Mouse (Mus musculus): ENCODE results near the gene Arid3b. TPM values are rescaled to one million over a fixed set of nuclear protein-coding genes. Genes with fewer than 3 reads are reported as not detected.

Gene Arid3b
- polyA plus RNA-seq, 1 experiment: 93.0 TPM

DNA sequence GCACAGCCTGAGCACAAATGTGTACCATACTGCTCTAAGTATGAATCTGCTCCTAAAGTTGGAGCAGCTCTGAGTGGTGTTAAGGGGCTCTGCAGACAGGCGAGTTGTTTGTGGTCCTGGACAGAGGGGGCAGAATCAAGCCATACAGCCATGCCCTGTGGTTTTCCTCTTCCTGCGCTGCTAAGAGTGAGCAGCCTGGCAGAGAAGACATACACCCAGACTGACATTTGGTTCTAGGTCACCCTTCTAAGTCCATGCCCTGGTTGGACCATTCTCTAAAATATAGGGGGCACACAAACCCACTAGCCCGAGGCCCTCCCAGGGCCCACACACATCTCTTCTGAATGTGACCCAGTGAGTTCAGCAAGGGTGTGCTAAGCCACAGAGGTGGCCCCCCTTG is 46.9 kb downstream of the Arid3b start:
- no peak overlapping the region for H3K9ac ChIP-seq (ENCODE audit: low read depth, poor library complexity, severe bottlenecking)
- H3K4me3 ChIP-seq (ENCODE audit: low read depth, low read length): no peak overlapping the region
- TF ChIP-seq EP300 (IDR thresholded peaks at IDR 0.05; ENCODE audit: insufficient read depth, low read depth, low read length) (no peak), CTCF (IDR thresholded peaks at IDR 0.05; ENCODE audit: low read depth, low read length) (no peak), POLR2A (IDR thresholded peaks at IDR 0.05; ENCODE audit: insufficient read depth, low read length) (no peak)
- no peaks in the 10 kb centered on the region; the same call in 1 of the 2 replicates for H3K36me3 ChIP-seq (ENCODE audit: control insufficient read depth, insufficient read depth, low read length, poor library complexity, severe bottlenecking)
- no peaks in the 10 kb centered on the region for H3K27me3 ChIP-seq (ENCODE audit: control insufficient read depth, insufficient read depth, low read length, poor library complexity, severe bottlenecking)
- no peaks in the 10 kb centered on the region for H3K9me3 ChIP-seq (replicated peaks; ENCODE audit: control insufficient read depth, insufficient read depth, low read length, poor library complexity, severe bottlenecking)
- no peak overlapping the region for H3K27ac ChIP-seq (ENCODE audit: insufficient read depth, low read length)
- H3K4me1 ChIP-seq (ENCODE audit: control insufficient read depth, insufficient read depth, low read length): no peaks in the 10 kb centered on the region

DNA sequence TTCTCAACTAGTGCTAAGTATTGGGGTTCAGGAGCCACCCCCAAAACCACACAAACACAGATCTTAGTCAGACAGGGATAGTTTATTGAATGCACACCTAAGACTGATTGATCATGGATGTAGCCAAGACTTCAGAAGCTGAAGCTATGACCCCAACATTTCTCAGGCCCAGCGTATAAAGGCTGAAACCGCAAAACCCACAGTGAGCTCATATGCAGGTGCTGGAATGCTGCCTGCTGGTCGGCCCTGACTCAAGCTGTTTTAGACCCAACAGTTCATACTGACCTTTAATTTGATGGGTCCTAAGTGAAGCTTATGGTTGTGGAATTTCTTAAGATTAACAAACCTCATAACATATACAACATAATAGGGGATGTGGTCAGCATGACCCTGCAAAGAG is 53.9 kb downstream of the Arid3b start:
- no peak for TF ChIP-seq POLR2A (IDR thresholded peaks at IDR 0.05; ENCODE audit: insufficient read depth, low read length)
- TF ChIP-seq CTCF (IDR thresholded peaks at IDR 0.05; ENCODE audit: low read depth, low read length): no peak
- no peak for TF ChIP-seq EP300 (IDR thresholded peaks at IDR 0.05; ENCODE audit: insufficient read depth, low read depth, low read length)
- Histone ChIP-seq H3K36me3 (ENCODE audit: control insufficient read depth, insufficient read depth, low read length, poor library complexity, severe bottlenecking) (no peaks in the 10 kb centered on the region), H3K27me3 (ENCODE audit: control insufficient read depth, insufficient read depth, low read length, poor library complexity, severe bottlenecking) (no peaks in the 10 kb centered on the region)

DNA sequence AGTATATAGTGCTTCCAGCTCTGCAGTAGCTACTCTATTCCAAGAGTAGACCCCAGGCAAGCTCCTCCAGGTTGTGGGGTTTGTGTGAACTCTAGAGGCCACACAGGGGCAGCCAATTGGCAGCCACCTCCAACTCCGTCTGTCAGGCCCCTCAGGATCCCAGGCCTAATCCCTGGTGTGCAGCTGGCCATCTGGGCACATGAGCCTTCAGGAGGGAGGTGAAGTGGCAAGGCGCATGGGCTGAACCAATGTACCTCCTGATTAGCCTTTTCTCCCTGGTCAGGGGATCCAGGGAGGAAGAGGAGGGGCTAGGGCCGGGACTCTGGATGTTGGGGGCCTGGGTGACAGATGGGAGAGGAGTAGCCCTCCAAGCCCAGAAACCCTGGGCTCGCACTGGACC is 60.9 kb downstream of the Arid3b start:
- no peak overlapping the region for H3K27ac ChIP-seq (ENCODE audit: insufficient read depth, low read length)
- H3K4me1 ChIP-seq (ENCODE audit: control insufficient read depth, insufficient read depth, low read length): no peaks in the 10 kb centered on the region
- no peak overlapping the region for H3K9ac ChIP-seq (ENCODE audit: low read depth, poor library complexity, severe bottlenecking)
- no peak for TF ChIP-seq CTCF (IDR thresholded peaks at IDR 0.05; ENCODE audit: low read depth, low read length)
- no peak for TF ChIP-seq POLR2A (IDR thresholded peaks at IDR 0.05; ENCODE audit: insufficient read depth, low read length)
- TF ChIP-seq EP300 (IDR thresholded peaks at IDR 0.05; ENCODE audit: insufficient read depth, low read depth, low read length): no peak
- no peaks in the 10 kb centered on the region for H3K9me3 ChIP-seq (replicated peaks; ENCODE audit: control insufficient read depth, insufficient read depth, low read length, poor library complexity, severe bottlenecking)
- H3K27me3 ChIP-seq (ENCODE audit: control insufficient read depth, insufficient read depth, low read length, poor library complexity, severe bottlenecking): no peaks in the 10 kb centered on the region
- no peaks in the 10 kb centered on the region for H3K36me3 ChIP-seq (ENCODE audit: control insufficient read depth, insufficient read depth, low read length, poor library complexity, severe bottlenecking)
- no peak overlapping the region for H3K4me3 ChIP-seq (ENCODE audit: low read depth, low read length)

More for the DNA sequence above, 53.9 kb downstream of the Arid3b start:
- Histone ChIP-seq H3K4me3 (ENCODE audit: low read depth, low read length) (no peak overlapping the region), H3K4me1 (ENCODE audit: control insufficient read depth, insufficient read depth, low read length) (no peaks in the 10 kb centered on the region), H3K9ac (ENCODE audit: low read depth, poor library complexity, severe bottlenecking) (no peak overlapping the region), H3K27ac (ENCODE audit: insufficient read depth, low read length) (no peak overlapping the region), H3K9me3 (replicated peaks; ENCODE audit: control insufficient read depth, insufficient read depth, low read length, poor library complexity, severe bottlenecking) (no peaks in the 10 kb centered on the region)

DNA sequence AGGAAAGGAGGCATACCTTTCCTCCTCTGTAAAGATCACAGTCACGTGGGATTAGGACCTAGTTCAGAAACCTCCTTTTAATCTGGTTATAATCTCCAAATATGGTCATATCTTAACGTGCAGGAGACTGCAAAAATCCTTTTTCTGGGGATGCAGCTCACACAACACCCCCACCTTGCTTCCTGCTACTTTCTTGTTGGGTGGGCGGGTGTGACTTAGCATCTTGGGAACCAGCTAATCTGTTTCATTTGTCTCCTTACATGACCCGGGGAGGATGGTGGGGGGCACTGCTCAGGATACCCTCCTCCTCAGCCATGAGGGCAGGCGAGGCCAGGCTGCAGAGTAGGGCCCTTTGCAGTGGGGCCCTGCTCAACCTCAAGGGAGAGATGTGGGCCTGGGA is 61.6 kb downstream of the Arid3b start:
- TF ChIP-seq CTCF (IDR thresholded peaks at IDR 0.05; ENCODE audit: low read depth, low read length) (no peak), POLR2A (IDR thresholded peaks at IDR 0.05; ENCODE audit: insufficient read depth, low read length) (no peak), EP300 (IDR thresholded peaks at IDR 0.05; ENCODE audit: insufficient read depth, low read depth, low read length) (no peak)
- H3K4me3 ChIP-seq (ENCODE audit: low read depth, low read length): no peak overlapping the region
- H3K4me1 ChIP-seq (ENCODE audit: control insufficient read depth, insufficient read depth, low read length): no peaks in the 10 kb centered on the region
- H3K9me3 ChIP-seq (replicated peaks; ENCODE audit: control insufficient read depth, insufficient read depth, low read length, poor library complexity, severe bottlenecking): no peaks in the 10 kb centered on the region
- H3K27me3 ChIP-seq (ENCODE audit: control insufficient read depth, insufficient read depth, low read length, poor library complexity, severe bottlenecking): no peaks in the 10 kb centered on the region
- no peak overlapping the region for H3K9ac ChIP-seq (ENCODE audit: low read depth, poor library complexity, severe bottlenecking)
- no peak overlapping the region for H3K27ac ChIP-seq (ENCODE audit: insufficient read depth, low read length)
- H3K36me3 ChIP-seq (ENCODE audit: control insufficient read depth, insufficient read depth, low read length, poor library complexity, severe bottlenecking): no peaks in the 10 kb centered on the region

DNA sequence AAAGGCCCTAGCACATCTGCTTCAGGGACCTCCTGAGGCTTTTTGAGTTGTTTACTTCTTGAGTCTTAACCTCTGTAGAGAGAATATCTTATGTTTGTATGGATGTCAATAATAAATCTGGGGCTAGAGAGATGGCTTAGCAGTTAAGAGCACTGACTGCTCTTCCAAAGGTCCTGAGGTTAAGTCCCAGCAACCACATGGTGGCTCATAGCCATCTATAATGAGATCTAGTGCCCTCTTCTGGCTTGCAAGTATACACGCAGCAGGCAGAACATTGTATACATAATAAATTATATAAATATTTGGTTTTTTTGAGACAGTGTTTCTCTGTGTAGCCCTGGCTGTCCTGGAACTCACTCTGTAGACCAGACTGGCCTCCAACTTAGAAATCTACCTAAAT is 62.4 kb downstream of the Arid3b start:
- TF ChIP-seq CTCF (IDR thresholded peaks at IDR 0.05; ENCODE audit: low read depth, low read length): no peak
- no peak for TF ChIP-seq EP300 (IDR thresholded peaks at IDR 0.05; ENCODE audit: insufficient read depth, low read depth, low read length)
- no peak for TF ChIP-seq POLR2A (IDR thresholded peaks at IDR 0.05; ENCODE audit: insufficient read depth, low read length)
- no peak overlapping the region for H3K4me3 ChIP-seq (ENCODE audit: low read depth, low read length)
- no peaks in the 10 kb centered on the region for H3K4me1 ChIP-seq (ENCODE audit: control insufficient read depth, insufficient read depth, low read length)
- no peaks in the 10 kb centered on the region for H3K36me3 ChIP-seq (ENCODE audit: control insufficient read depth, insufficient read depth, low read length, poor library complexity, severe bottlenecking)
- no peak overlapping the region for H3K27ac ChIP-seq (ENCODE audit: insufficient read depth, low read length)
- no peak overlapping the region for H3K9ac ChIP-seq (ENCODE audit: low read depth, poor library complexity, severe bottlenecking)
- H3K27me3 ChIP-seq (ENCODE audit: control insufficient read depth, insufficient read depth, low read length, poor library complexity, severe bottlenecking): no peaks in the 10 kb centered on the region
- no peaks in the 10 kb centered on the region for H3K9me3 ChIP-seq (replicated peaks; ENCODE audit: control insufficient read depth, insufficient read depth, low read length, poor library complexity, severe bottlenecking)

DNA sequence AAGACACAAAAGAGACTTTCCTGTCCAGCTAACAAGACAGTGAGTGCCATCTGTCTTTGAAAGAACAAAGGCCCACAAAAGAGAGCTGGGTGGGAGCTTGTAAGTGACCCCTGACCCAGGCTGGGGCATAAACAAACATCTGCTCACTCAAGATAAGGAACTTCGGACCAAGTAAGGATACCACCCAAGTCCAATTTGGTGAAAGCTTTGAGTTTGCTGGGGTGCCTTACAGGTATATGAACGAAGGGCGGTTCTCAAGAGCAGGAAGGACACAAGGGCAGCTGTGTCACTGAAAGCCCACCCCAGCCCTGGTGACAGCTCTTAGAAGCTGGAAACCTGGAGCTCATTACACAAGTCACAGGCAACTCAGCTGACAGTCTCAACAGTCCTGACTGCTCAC is 62.8 kb downstream of the Arid3b start:
- Histone ChIP-seq H3K4me1 (ENCODE audit: control insufficient read depth, insufficient read depth, low read length) (no peaks in the 10 kb centered on the region), H3K9me3 (replicated peaks; ENCODE audit: control insufficient read depth, insufficient read depth, low read length, poor library complexity, severe bottlenecking) (no peaks in the 10 kb centered on the region), H3K4me3 (ENCODE audit: low read depth, low read length) (no peak overlapping the region), H3K27ac (ENCODE audit: insufficient read depth, low read length) (no peak overlapping the region), H3K36me3 (ENCODE audit: control insufficient read depth, insufficient read depth, low read length, poor library complexity, severe bottlenecking) (no peaks in the 10 kb centered on the region), H3K27me3 (ENCODE audit: control insufficient read depth, insufficient read depth, low read length, poor library complexity, severe bottlenecking) (no peaks in the 10 kb centered on the region), H3K9ac (ENCODE audit: low read depth, poor library complexity, severe bottlenecking) (no peak overlapping the region)
- no peak for TF ChIP-seq EP300 (IDR thresholded peaks at IDR 0.05; ENCODE audit: insufficient read depth, low read depth, low read length)
- TF ChIP-seq POLR2A (IDR thresholded peaks at IDR 0.05; ENCODE audit: insufficient read depth, low read length): no peak
- TF ChIP-seq CTCF (IDR thresholded peaks at IDR 0.05; ENCODE audit: low read depth, low read length): no peak

Measured in ES-Bruce4 (cell line).